Mouse (Mus musculus) ovary, postnatal 10 days (tissue): ENCODE results near the gene Wfdc15b.
"Not testable (repeated sequence)": the region's sequence is repeated elsewhere in the genome, so short reads cannot be mapped to it uniquely, and the experiment has no call there.

Experiments
- DNase-seq: peaks from one replicate; pipeline ENCODE4 v3.0.0; 2022; ENCODE audit warnings: low spot score

The Wfdc15b gene

GRCm38 (mm10) chr2:164221522-164221921, at the start of gene Wfdc15b:
TSS of gene Wfdc15b (minus strand) at chr2:164221660.
- no peak for DNase-seq

- not testable (repeated sequence) for DNase-seq
Measured at GRCm38 (mm10) chr2:164256540-164256939, 35.1 kb upstream of the Wfdc15b start, which contains the start of gene Svs3b. TSS of gene Svs3b (minus strand) at chr2:164256640.

- DNase-seq = no peak
Measured at GRCm38 (mm10) chr2:164238366-164238765, 16.9 kb upstream of the Wfdc15b start, which contains the start of gene Svs2. TSS of gene Svs2 (minus strand) at chr2:164238466.

GRCm38 (mm10) chr2:164232671-164233070, 11.2 kb upstream of the Wfdc15b start:
- DNase-seq = no peak

- no peak for DNase-seq
Measured at GRCm38 (mm10) chr2:164228361-164229070, 7.1 kb upstream of the Wfdc15b start.

GRCm38 (mm10) chr2:164219295-164219694, 2.2 kb downstream of the Wfdc15b start:
- DNase-seq = no peak

GRCm38 (mm10) chr2:164212711-164213110, 8.7 kb downstream of the Wfdc15b start:
- no peak for DNase-seq

- DNase-seq = no peak
Measured at GRCm38 (mm10) chr2:164210892-164211291, 10.6 kb downstream of the Wfdc15b start.

- DNase-seq = no peak
Measured at GRCm38 (mm10) chr2:164206676-164207075, 14.8 kb downstream of the Wfdc15b start.

GRCm38 (mm10) chr2:164206011-164206410, 15.4 kb downstream of the Wfdc15b start:
- DNase-seq = not testable (repeated sequence)

GRCm38 (mm10) chr2:164199626-164200327, 21.7 kb downstream of the Wfdc15b start, which contains the start of gene Wfdc15a:
TSS of gene Wfdc15a (minus strand) at chr2:164200130.
- no peak for DNase-seq

GRCm38 (mm10) chr2:164196700-164196990, 24.8 kb downstream of the Wfdc15b start:
- no peak for DNase-seq

GRCm38 (mm10) chr2:164195971-164196699, 25.3 kb downstream of the Wfdc15b start:
- DNase-seq = no peak

GRCm38 (mm10) chr2:164194959-164195630, 26.4 kb downstream of the Wfdc15b start:
- DNase-seq = no peak

- no peak for DNase-seq
Measured at GRCm38 (mm10) chr2:164192279-164192678, 29.2 kb downstream of the Wfdc15b start.

GRCm38 (mm10) chr2:164190576-164190975, 30.9 kb downstream of the Wfdc15b start, which contains the start of gene Wfdc12:
TSS of gene Wfdc12 (minus strand) at chr2:164190608.
- DNase-seq = no peak

GRCm38 (mm10) chr2:164188722-164189121, 32.7 kb downstream of the Wfdc15b start:
- DNase-seq = no peak

- DNase-seq = no peak
Measured at GRCm38 (mm10) chr2:164184145-164184719, 37.2 kb downstream of the Wfdc15b start.

- no peak for DNase-seq
Measured at GRCm38 (mm10) chr2:164183340-164183739, 38.1 kb downstream of the Wfdc15b start.

- no peak for DNase-seq
Measured at GRCm38 (mm10) chr2:164182692-164183255, 38.7 kb downstream of the Wfdc15b start, which contains the start of gene Wfdc5. TSS of gene Wfdc5 (minus strand) at chr2:164182742.

- no peak for DNase-seq
Measured at GRCm38 (mm10) chr2:164180770-164181169, 40.7 kb downstream of the Wfdc15b start.
